Mouse (Mus musculus) lung, embryonic 14.5 days (tissue): ENCODE measurements around the gene Ahdc1. TPM values are rescaled to one million over a fixed set of nuclear protein-coding genes. Genes with fewer than 3 reads are reported as not detected.
"Not testable (repeated sequence)": the region's sequence is repeated elsewhere in the genome, so short reads cannot be mapped to it uniquely, and the experiment has no call there.

ENCODE experiments used
- ATAC-seq: fragments of 200-750 bp; cut with Nextera tagmentation; 2 replicates; pipeline ENCODE4 v1.8.0; 2017; ENCODE audit warnings: mild to moderate bottlenecking, moderate TSS enrichment, moderate library complexity; ENCODE audit not compliant: insufficient read depth
- DNase-seq: peaks from one replicate; pipeline ENCODE4 v3.0.0-alpha.2; 2015
- H3K27ac ChIP-seq: fragments of 300-500 bp; sonication (generic); 2 replicates; pipeline ENCODE4 v1.5.1; 2014; ENCODE audit warnings: low read depth, mild to moderate bottlenecking, moderate library complexity
- H3K27me3 ChIP-seq: fragments of 300-500 bp; sonication (generic); 2 replicates; pipeline ENCODE4 v1.6.1; 2014; ENCODE audit warnings: low read length, control low read depth; ENCODE audit not compliant: insufficient read depth
- H3K36me3 ChIP-seq: fragments of 300-500 bp; sonication (generic); 2 replicates; pipeline ENCODE4 v1.6.1; 2014; ENCODE audit warnings: control low read depth; ENCODE audit not compliant: insufficient read depth
- H3K4me1 ChIP-seq: fragments of 300-500 bp; sonication (generic); 2 replicates; pipeline ENCODE4 v1.6.1; 2014; ENCODE audit warnings: antibody characterized with exemption, control low read depth; ENCODE audit not compliant: insufficient read depth
- H3K4me2 ChIP-seq: fragments of 300-500 bp; sonication (generic); 2 replicates; pipeline ENCODE4 v1.6.1; 2014; ENCODE audit warnings: mild to moderate bottlenecking
- H3K4me3 ChIP-seq: fragments of 300-500 bp; sonication (generic); 2 replicates; pipeline ENCODE4 v1.5.1; 2014; ENCODE audit warnings: low read depth, low read length
- H3K9ac ChIP-seq: fragments of 300-500 bp; sonication (generic); 2 replicates; pipeline ENCODE4 v1.6.1; 2014
- H3K9me3 ChIP-seq: fragments of 300-500 bp; sonication (generic); 2 replicates; pipeline ENCODE4 v1.6.1; 2016; ENCODE audit warnings: low read depth, low read length, control low read depth
- CTCF ChIP-seq: IDR thresholded peaks from 2 replicates; pipeline ENCODE4 v1.5.1; 2016; ENCODE audit warnings: antibody characterized with exemption, low read depth
- WGBS: fragments of 180-500 bp; shearing (Covaris S2); extraction: QIAGEN DNeasy Blood & Tissue Kit; methylation state at CpG from one replicate; pipeline ENCODE4 v1.1.7; 2014; 5-methylcytosine and 5-hydroxymethylcytosine counted together
- polyA plus RNA-seq: library from polyadenylated mRNA; unstranded; fragments of >200 nt; fragmentation: Nextera tagmentation; extraction: Ambion mirVana; gene quantifications from 2 replicates; pipeline ENCODE4 v1.2.1, GENCODE M21; 2014

Gene Ahdc1
- polyA plus RNA-seq, 1 experiment from 2014 or later = 10.5 TPM

DNA sequence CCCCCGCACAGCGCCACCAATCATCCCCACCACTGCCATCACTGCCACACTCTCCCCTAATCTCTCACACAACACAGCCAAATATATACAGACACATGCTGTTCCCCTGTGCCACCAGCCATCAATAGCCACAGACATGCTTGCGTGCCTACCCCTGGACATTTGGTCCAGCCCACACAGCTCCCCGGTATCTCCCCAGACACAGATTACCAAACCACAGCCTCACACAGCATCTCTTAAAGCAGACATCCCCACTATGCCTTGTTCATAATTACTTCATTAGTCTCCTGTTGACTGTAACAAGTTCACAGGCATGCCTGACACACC lies 80.4 kb downstream of the Ahdc1 start:
- Histone ChIP-seq H3K4me3 (no peak overlapping the region), H3K27ac (peak overlapping the region; percentile 95), H3K9ac (no peak overlapping the region), H3K4me2 (peak overlapping the region; percentile 31), H3K27me3 (no peaks in the 10 kb centered on the region), H3K36me3 (no peaks in the 10 kb centered on the region), H3K9me3 (no peaks in the 10 kb centered on the region), H3K4me1 (peaks cover 74% of the 10 kb centered on the region)
- 33% methylated on average over 4 of the region's 4 CpGs for WGBS
- DNase-seq = no peak
- ATAC-seq = no peak
- 0 out of 2 replicates have a peak, but pooled peaks have one; percentile 7 for TF ChIP-seq CTCF

- H3K9ac ChIP-seq = peak overlapping the region; percentile 16; the same call in 1 of the 2 replicates
- peaks cover 64% of the 10 kb centered on the region for H3K4me1 ChIP-seq
- H3K9me3 ChIP-seq = no peaks in the 10 kb centered on the region
- 13% methylated on average over 18 of the region's 18 CpGs for WGBS
- no peak; the same call in 1 of the 2 replicates for TF ChIP-seq CTCF
- DNase-seq = peak; percentile 78
- peak overlapping the region; percentile 45 for H3K4me2 ChIP-seq
- H3K27me3 ChIP-seq = no peaks in the 10 kb centered on the region
- no peak overlapping the region for H3K4me3 ChIP-seq
- ATAC-seq = 0 out of 2 replicates have a peak, but pooled peaks have one; percentile 1
- no peaks in the 10 kb centered on the region for H3K36me3 ChIP-seq
- peak overlapping the region; percentile 95 for H3K27ac ChIP-seq
Observed at GRCm38 (mm10) chr4:133092453-133092901, 81.4 kb downstream of the Ahdc1 start.

- 54% methylated on average over 6 of the region's 6 CpGs for WGBS
- Histone ChIP-seq H3K4me2 (no peak overlapping the region; the same call in 1 of the 2 replicates), H3K27ac (peak overlapping the region; percentile 95), H3K27me3 (no peaks in the 10 kb centered on the region), H3K4me1 (peaks cover 58% of the 10 kb centered on the region), H3K36me3 (no peaks in the 10 kb centered on the region), H3K4me3 (no peak overlapping the region), H3K9me3 (no peaks in the 10 kb centered on the region), H3K9ac (0 out of 2 replicates have a peak overlapping the region, but pooled peaks have one; percentile 16)
- TF ChIP-seq CTCF = no peak
- no peak for DNase-seq
- ATAC-seq = no peak
Observed at GRCm38 (mm10) chr4:133093056-133093455, 82.0 kb downstream of the Ahdc1 start.

DNA sequence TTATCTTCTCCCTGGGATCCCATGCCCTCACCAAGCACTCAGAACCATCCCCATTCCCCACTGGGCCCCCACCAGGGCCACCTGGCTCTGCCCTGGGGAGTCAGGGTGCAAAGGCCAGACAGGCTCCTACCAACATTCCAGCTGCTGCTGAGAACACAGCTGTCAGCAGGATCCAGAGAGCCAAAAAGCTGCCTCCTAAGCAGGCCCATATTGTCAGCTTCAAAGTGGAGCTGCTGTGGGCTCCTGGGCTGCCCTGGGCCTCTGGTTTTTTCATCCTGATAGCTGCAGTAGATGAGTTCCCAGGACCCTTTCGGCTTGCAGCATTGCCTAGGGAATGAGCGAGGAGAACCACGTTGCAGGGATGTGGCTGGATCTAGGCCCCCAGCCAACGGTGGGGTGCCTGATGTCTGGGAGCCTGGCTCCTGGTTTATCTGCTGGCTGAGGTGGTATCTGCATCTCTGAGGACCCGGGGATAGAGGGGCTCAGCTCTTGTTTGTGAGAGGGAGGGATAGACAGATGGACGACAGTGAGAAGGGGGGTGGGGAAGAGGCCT lies 82.5 kb downstream of the Ahdc1 start:
- H3K27ac ChIP-seq = peak overlapping the region; percentile 95
- no peak overlapping the region for H3K4me3 ChIP-seq
- H3K9me3 ChIP-seq = no peaks in the 10 kb centered on the region
- H3K36me3 ChIP-seq = no peaks in the 10 kb centered on the region
- no peak for ATAC-seq
- H3K4me1 ChIP-seq = peaks cover 57% of the 10 kb centered on the region
- H3K9ac ChIP-seq = 0 out of 2 replicates have a peak overlapping the region, but pooled peaks have one; percentile 3
- TF ChIP-seq CTCF = no peak
- DNase-seq = peak; percentile 51
- no peaks in the 10 kb centered on the region for H3K27me3 ChIP-seq
- 0 out of 2 replicates have a peak overlapping the region, but pooled peaks have one; percentile 12 for H3K4me2 ChIP-seq
- WGBS = 16% methylated on average over 6 of the region's 6 CpGs

- WGBS = 50% methylated on average over 1 of the region's 1 CpGs
- peak overlapping the region; percentile 95 for H3K27ac ChIP-seq
- ATAC-seq (no peak), DNase-seq (no peak)
- no peak overlapping the region for H3K4me2 ChIP-seq
- no peak for TF ChIP-seq CTCF
- peaks cover 55% of the 10 kb centered on the region for H3K4me1 ChIP-seq
- H3K9ac ChIP-seq = no peak overlapping the region
- H3K27me3 ChIP-seq = no peaks in the 10 kb centered on the region
- H3K9me3 ChIP-seq = no peaks in the 10 kb centered on the region
- no peaks in the 10 kb centered on the region for H3K36me3 ChIP-seq
- no peak overlapping the region for H3K4me3 ChIP-seq
Observed at GRCm38 (mm10) chr4:133094255-133094654, 83.2 kb downstream of the Ahdc1 start.

DNA sequence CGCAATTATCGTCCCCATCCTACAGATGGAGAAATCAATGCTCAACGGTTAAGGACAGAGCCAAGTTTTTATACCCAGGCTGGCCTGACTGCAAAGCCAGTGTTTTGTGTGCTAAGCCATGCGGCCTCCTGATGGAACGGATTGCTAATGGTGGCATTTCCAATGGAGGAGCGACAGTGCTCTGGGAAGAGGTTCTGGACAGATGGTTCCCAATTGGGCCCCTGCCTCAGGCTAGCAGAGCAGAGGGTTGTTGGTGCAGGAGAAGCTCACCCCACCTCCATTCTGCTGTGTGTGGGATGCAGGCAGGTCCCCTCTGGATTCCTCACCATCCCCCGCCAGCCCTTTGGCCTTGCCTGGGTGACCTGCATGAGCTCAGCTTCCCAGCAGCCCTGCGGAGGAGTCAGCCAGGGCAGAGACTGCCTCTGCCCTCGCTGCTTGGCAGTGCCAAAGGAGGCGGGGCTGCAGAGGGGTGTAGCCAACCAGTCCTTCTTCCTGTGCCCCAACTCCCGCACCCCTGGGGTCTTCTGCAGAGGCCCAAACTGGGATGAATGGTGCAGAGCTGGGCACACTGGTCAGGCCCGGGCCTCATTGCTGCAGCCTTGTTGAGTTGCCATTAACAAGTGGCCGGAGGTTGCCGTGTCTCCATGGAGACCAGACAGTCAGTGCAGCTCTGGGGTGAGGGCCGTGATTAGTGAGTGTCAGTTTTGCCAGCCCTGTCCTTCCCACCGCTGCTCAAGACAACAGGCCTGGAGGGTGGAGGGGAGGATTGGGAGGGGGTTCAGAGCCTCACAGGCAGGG lies 84.1 kb downstream of the Ahdc1 start:
- Histone ChIP-seq H3K9me3 (no peaks in the 10 kb centered on the region), H3K4me1 (peaks cover 46% of the 10 kb centered on the region), H3K9ac (peak overlapping the region; percentile 26), H3K4me3 (peak overlapping the region; percentile 21), H3K36me3 (no peaks in the 10 kb centered on the region), H3K27me3 (no peaks in the 10 kb centered on the region), H3K4me2 (peak overlapping the region; percentile 52), H3K27ac (peak overlapping the region; percentile 95)
- TF ChIP-seq CTCF = no peak
- ATAC-seq = peak; percentile 7
- WGBS = 39% methylated on average over 16 of the region's 16 CpGs
- DNase-seq = peak; percentile 66

- WGBS = 2% methylated on average over 3 of the region's 3 CpGs
- peak overlapping the region; percentile 8; the same call in 1 of the 2 replicates for H3K9ac ChIP-seq
Observed at GRCm38 (mm10) chr4:133095734-133096065, 84.6 kb downstream of the Ahdc1 start.

GRCm38 (mm10) chr4:133096671-133097070 lies 85.6 kb downstream of the Ahdc1 start:
- H3K4me2 ChIP-seq, H3K36me3 ChIP-seq, DNase-seq, ATAC-seq, H3K27ac ChIP-seq, H3K9me3 ChIP-seq, H3K27me3 ChIP-seq: not testable (repeated sequence)
- Histone ChIP-seq H3K9ac (peak overlapping the region; percentile 40; the same call in 1 of the 2 replicates), H3K4me3 (peak overlapping the region; percentile 23; the same call in 1 of the 2 replicates), H3K4me1 (peaks cover 31% of the 10 kb centered on the region)
- WGBS = under 1% methylated on average over 11 of the region's 26 CpGs

More at GRCm38 (mm10) chr4:133095734-133096065, 84.6 kb downstream of the Ahdc1 start:
- TF ChIP-seq CTCF = peak; percentile 18; the same call in 1 of the 2 replicates
- peak overlapping the region; percentile 52 for H3K4me2 ChIP-seq
- not testable (repeated sequence) for H3K9me3 ChIP-seq, ATAC-seq, H3K36me3 ChIP-seq, H3K27me3 ChIP-seq
- peak overlapping the region; percentile 21; the same call in 1 of the 2 replicates for H3K4me3 ChIP-seq
- H3K4me1 ChIP-seq = peaks cover 40% of the 10 kb centered on the region
- peak; percentile 52 for DNase-seq
- H3K27ac ChIP-seq = peak overlapping the region; percentile 95
